Mouse (Mus musculus): ENCODE results near the gene Ier2. TPM values are rescaled to one million over a fixed set of nuclear protein-coding genes. Genes with fewer than 3 reads are reported as not detected.

Gene Ier2
- polyA plus RNA-seq, 1 experiment, result 75.7 TPM

DNA sequence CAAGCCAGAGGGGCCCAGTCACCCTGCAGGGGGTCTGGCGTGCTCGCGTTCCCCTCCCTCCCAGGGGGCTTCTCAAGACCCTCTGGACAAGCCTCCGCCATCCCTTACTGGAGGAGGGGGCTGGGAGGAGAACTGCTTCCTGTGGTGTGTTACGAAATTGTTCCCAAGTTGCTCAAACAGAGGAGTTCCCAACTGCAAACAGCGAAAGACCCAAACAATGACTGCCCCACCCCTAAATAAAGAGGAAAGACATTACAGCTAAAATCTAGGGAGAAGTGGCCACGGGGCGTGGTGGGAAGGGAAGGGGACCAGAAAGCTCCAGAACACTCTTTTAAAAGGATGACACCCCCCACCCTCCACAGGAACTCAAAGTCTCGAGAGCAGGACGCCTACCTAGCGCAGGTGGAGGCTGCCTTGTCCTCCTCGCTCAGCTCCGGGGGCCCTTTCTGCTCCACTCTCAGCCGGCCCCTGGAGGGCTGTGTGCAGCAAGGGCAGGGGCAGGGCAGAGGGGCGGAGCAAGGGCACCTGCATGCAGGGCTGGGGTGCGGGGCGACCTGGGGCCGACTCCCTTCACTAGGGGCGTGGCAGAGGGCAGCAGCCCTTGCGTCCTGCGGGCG is 44.7 kb upstream of the Ier2 start:
- no peaks in the 10 kb centered on the region for H3K36me3 ChIP-seq (ENCODE audit: control insufficient read depth, insufficient read depth)
- no peaks in the 10 kb centered on the region for H3K27me3 ChIP-seq (ENCODE audit: control insufficient read depth, insufficient read depth, insufficient read length)
- H3K4me3 ChIP-seq, result no peak overlapping the region
- H3K79me2 ChIP-seq (ENCODE audit: control insufficient read depth, insufficient read depth), result no peaks in the 10 kb centered on the region
- H3ac ChIP-seq (ENCODE audit: control insufficient read depth, insufficient read length), result no peak overlapping the region
- no peak overlapping the region for H3K4me2 ChIP-seq (ENCODE audit: low read depth)
- TF ChIP-seq MYOD1 (IDR thresholded peaks at IDR 0.05; ENCODE audit: control insufficient read depth in 1 of 3, insufficient read length in 2 of 3, low read depth in 2 of 3) (no peak), POLR2AphosphoS2 (IDR thresholded peaks at IDR 0.05; ENCODE audit: insufficient read length, low read depth) (peak; percentile 43), TCF12 (IDR thresholded peaks at IDR 0.05; ENCODE audit: insufficient read depth, poor library complexity, severe bottlenecking) (no peak)

DNA sequence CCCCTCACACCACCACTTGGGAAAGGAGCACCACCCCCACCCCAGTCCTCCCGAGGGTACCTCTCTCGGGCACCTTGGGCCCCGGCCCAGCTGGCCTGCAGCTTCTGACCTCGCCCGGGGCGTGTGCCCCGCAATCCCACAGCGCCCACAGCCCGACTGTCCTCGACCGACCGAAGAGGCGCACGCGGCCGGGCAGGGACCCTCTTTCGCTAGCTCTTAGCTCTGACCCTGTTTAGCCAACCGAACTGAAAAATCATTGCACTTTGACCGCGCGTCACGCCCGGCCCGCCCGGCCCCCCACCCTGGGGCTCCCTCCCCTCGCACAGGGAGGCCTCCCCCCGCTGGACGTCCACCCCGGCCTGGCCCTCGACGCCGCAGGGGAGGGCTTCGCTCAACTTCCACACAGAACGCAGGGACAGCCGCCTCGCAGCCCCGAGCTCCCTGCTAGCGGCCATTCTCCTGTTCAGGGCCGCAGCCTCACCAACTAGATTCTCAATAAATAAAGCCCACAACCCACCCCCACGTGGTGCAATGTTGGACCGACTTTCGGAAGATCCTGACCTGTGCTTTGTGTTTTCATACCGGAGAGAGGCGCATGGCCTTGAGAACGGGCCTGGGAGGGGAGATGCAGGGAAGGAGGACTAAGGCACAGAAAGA is 44.1 kb upstream of the Ier2 start:
- Histone ChIP-seq H3K4me3 (no peak overlapping the region), H3K79me2 (ENCODE audit: control insufficient read depth, insufficient read depth) (no peaks in the 10 kb centered on the region), H3ac (ENCODE audit: control insufficient read depth, insufficient read length) (no peak overlapping the region), H3K27me3 (ENCODE audit: control insufficient read depth, insufficient read depth, insufficient read length) (no peaks in the 10 kb centered on the region), H3K36me3 (ENCODE audit: control insufficient read depth, insufficient read depth) (no peaks in the 10 kb centered on the region), H3K4me2 (ENCODE audit: low read depth) (no peak overlapping the region)
- no peak for TF ChIP-seq MAX (IDR thresholded peaks at IDR 0.05; ENCODE audit: low read depth)
- TF ChIP-seq MYOG (IDR thresholded peaks at IDR 0.05; ENCODE audit: control insufficient read depth in 1 of 3, insufficient read depth in 1 of 3, insufficient read length in 2 of 3, low read depth in 2 of 3), result no peak
- no peak for TF ChIP-seq E2F4 (IDR thresholded peaks at IDR 0.05; ENCODE audit: insufficient read depth)
- no peak for TF ChIP-seq SRF (IDR thresholded peaks at IDR 0.05; ENCODE audit: control insufficient read depth, insufficient read length, low read depth)
- no peak for TF ChIP-seq TCF3 (IDR thresholded peaks at IDR 0.05; ENCODE audit: insufficient read length, low read depth)
- TF ChIP-seq MYOD1 (IDR thresholded peaks at IDR 0.05; ENCODE audit: control insufficient read depth in 1 of 3, insufficient read length in 2 of 3, low read depth in 2 of 3), result no peak
- TF ChIP-seq USF1 (IDR thresholded peaks at IDR 0.05; ENCODE audit: low read depth), result no peak
- TF ChIP-seq POLR2A (IDR thresholded peaks at IDR 0.05; ENCODE audit: insufficient read length, low read depth), result no peak
- no peak for TF ChIP-seq REST (IDR thresholded peaks at IDR 0.05; ENCODE audit: insufficient read depth, insufficient read length)
- no peak for TF ChIP-seq CEBPB (IDR thresholded peaks at IDR 0.05; ENCODE audit: insufficient read depth, poor library complexity, severe bottlenecking)
- no peak for TF ChIP-seq TCF12 (IDR thresholded peaks at IDR 0.05; ENCODE audit: insufficient read depth, poor library complexity, severe bottlenecking)
- no peak for TF ChIP-seq POLR2AphosphoS2 (IDR thresholded peaks at IDR 0.05; ENCODE audit: insufficient read length, low read depth)

DNA sequence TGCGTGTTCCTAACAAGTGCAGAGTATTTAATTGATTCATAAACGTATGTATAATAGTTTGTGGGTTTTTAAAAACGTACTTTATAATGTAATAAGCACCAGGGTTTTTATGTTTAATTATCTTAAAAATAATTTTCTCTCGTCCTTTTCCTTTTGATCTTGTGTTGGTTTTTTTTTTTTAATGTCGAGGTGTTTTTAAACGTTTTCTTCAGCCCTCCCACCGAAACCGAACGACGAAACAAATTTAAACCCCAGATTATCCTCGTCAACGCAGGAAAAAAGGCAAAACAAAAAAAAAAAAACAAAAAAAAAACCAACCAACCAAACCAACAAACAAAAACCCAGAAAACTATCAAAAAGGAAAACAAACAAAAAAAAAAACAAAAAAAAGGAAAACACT is 43.3 kb upstream of the Ier2 start:
- no peaks in the 10 kb centered on the region for H3K27me3 ChIP-seq (ENCODE audit: control insufficient read depth, insufficient read depth, insufficient read length)

DNA sequence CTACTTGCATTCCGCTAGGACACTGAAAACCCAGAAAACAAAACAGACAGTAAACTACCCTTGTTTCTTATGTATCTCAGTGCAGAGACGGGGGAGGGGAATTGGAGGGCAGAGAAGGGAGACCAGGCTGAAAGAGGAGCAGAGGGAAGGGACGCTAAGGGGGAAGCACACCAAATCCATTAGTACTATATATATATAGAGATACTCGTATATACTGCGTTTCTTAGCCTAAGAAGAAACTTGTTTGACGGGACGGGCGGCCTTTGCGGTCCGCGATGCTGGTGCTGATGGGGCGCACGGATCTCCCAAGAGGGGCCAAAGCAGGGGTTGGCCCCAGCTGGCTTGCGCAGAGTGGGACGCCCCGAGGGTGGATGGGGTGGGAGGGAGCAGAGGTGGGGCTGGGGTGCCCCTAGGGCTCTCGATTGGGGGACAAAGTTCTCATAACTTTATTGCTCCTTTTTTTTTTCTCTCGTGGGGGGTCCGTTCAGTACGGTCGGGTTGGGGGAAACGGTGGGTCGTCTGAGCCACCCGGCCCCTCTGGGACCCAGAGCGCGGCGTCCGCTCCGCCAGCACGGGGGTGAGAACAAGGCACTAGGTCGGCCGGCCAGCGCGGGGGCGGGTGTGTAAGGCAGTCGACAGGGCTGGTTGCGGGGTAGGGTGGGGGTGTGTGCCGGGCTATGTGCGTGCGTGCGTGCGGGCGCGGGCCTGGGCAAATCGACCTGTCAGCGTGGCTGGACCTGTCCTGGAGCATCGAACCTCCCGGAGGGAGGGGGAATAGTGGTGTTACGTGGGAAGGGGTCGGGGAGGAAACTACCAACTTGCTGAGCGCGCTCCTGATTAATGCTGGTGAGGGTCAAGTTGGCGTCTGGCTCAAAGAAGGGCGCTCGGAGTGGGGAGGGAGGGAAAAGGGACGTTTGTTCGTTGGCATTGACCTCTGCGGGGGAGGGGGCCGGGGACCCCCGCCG is 42.5 kb upstream of the Ier2 start:
- TF ChIP-seq MYOD1 (IDR thresholded peaks at IDR 0.05; ENCODE audit: control insufficient read depth in 1 of 3, insufficient read length in 2 of 3, low read depth in 2 of 3), result no peak
- no peak for TF ChIP-seq MAX (IDR thresholded peaks at IDR 0.05; ENCODE audit: low read depth)
- TF ChIP-seq POLR2AphosphoS2 (IDR thresholded peaks at IDR 0.05; ENCODE audit: insufficient read length, low read depth), result no peak
- no peak for TF ChIP-seq E2F4 (IDR thresholded peaks at IDR 0.05; ENCODE audit: insufficient read depth)
- no peak for TF ChIP-seq MYOG (IDR thresholded peaks at IDR 0.05; ENCODE audit: control insufficient read depth in 1 of 3, insufficient read depth in 1 of 3, insufficient read length in 2 of 3, low read depth in 2 of 3)
- no peak for TF ChIP-seq TCF12 (IDR thresholded peaks at IDR 0.05; ENCODE audit: insufficient read depth, poor library complexity, severe bottlenecking)
- TF ChIP-seq POLR2A (IDR thresholded peaks at IDR 0.05; ENCODE audit: insufficient read length, low read depth), result no peak
- TF ChIP-seq SRF (IDR thresholded peaks at IDR 0.05; ENCODE audit: control insufficient read depth, insufficient read length, low read depth), result no peak
- TF ChIP-seq TCF3 (IDR thresholded peaks at IDR 0.05; ENCODE audit: insufficient read length, low read depth), result no peak
- TF ChIP-seq CEBPB (IDR thresholded peaks at IDR 0.05; ENCODE audit: insufficient read depth, poor library complexity, severe bottlenecking), result no peak
- TF ChIP-seq USF1 (IDR thresholded peaks at IDR 0.05; ENCODE audit: low read depth), result no peak
- no peak for TF ChIP-seq REST (IDR thresholded peaks at IDR 0.05; ENCODE audit: insufficient read depth, insufficient read length)

More for the DNA sequence above, 43.3 kb upstream of the Ier2 start:
- Histone ChIP-seq H3K4me3 (no peak overlapping the region), H3K36me3 (ENCODE audit: control insufficient read depth, insufficient read depth) (no peaks in the 10 kb centered on the region), H3ac (ENCODE audit: control insufficient read depth, insufficient read length) (no peak overlapping the region), H3K4me2 (ENCODE audit: low read depth) (no peak overlapping the region), H3K79me2 (ENCODE audit: control insufficient read depth, insufficient read depth) (no peaks in the 10 kb centered on the region)
- TF ChIP-seq MYOD1 (IDR thresholded peaks at IDR 0.05; ENCODE audit: control insufficient read depth in 1 of 3, insufficient read length in 2 of 3, low read depth in 2 of 3), result no peak
- no peak for TF ChIP-seq TCF12 (IDR thresholded peaks at IDR 0.05; ENCODE audit: insufficient read depth, poor library complexity, severe bottlenecking)
- TF ChIP-seq E2F4 (IDR thresholded peaks at IDR 0.05; ENCODE audit: insufficient read depth), result no peak
- TF ChIP-seq TCF3 (IDR thresholded peaks at IDR 0.05; ENCODE audit: insufficient read length, low read depth), result no peak
- TF ChIP-seq POLR2A (IDR thresholded peaks at IDR 0.05; ENCODE audit: insufficient read length, low read depth), result no peak
- TF ChIP-seq POLR2AphosphoS2 (IDR thresholded peaks at IDR 0.05; ENCODE audit: insufficient read length, low read depth), result no peak
- TF ChIP-seq CEBPB (IDR thresholded peaks at IDR 0.05; ENCODE audit: insufficient read depth, poor library complexity, severe bottlenecking), result no peak
- no peak for TF ChIP-seq MAX (IDR thresholded peaks at IDR 0.05; ENCODE audit: low read depth)
- no peak for TF ChIP-seq REST (IDR thresholded peaks at IDR 0.05; ENCODE audit: insufficient read depth, insufficient read length)
- no peak for TF ChIP-seq SRF (IDR thresholded peaks at IDR 0.05; ENCODE audit: control insufficient read depth, insufficient read length, low read depth)
- TF ChIP-seq USF1 (IDR thresholded peaks at IDR 0.05; ENCODE audit: low read depth), result no peak
- TF ChIP-seq MYOG (IDR thresholded peaks at IDR 0.05; ENCODE audit: control insufficient read depth in 1 of 3, insufficient read depth in 1 of 3, insufficient read length in 2 of 3, low read depth in 2 of 3), result no peak

More for the DNA sequence above, 42.5 kb upstream of the Ier2 start:
- Histone ChIP-seq H3K36me3 (ENCODE audit: control insufficient read depth, insufficient read depth) (no peaks in the 10 kb centered on the region), H3ac (ENCODE audit: control insufficient read depth, insufficient read length) (no peak overlapping the region), H3K4me2 (ENCODE audit: low read depth) (no peak overlapping the region), H3K4me3 (no peak overlapping the region), H3K27me3 (ENCODE audit: control insufficient read depth, insufficient read depth, insufficient read length) (no peaks in the 10 kb centered on the region), H3K79me2 (ENCODE audit: control insufficient read depth, insufficient read depth) (no peaks in the 10 kb centered on the region)

All from myocyte (in vitro differentiated cells).